In the genomic region with DNA sequence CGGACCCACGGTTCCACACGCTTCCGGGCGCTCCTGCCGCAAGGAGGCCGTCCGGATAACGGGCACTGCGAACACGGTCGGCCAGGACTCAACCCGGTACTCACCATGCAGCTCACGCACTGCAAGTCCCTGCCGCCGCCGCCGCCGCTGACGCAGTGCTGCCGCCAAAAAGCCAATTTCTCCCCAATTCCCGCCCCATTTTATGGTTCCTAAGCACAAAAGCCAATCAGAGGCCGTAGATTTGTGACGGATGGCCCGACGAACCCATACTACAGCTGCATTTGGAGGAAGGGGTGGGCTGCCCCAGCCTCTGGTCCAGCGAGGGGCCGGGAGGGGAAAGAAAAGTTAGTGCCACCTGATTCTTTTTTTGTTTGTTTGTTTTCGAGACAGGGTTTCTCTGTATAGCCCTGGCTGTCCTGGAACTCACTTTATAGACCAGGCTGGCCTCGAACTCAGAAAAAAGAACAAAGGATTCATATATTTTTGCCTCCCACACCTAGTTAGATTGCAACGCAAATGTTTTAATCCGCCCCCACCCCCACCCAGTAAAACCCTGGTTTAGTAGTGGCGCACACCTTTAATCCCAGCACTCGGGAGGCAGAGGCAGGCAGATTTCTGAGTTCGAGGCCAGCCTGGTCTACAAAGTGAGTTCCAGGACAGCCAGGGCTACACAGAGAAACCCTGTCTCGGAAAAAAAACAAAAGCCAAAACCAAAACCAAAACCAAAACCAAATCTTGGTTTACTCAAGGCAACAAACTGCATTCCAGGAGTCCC, we compare ENCODE assay signal across 8 mouse cellular contexts.
DNase-seq lines count a peak whose midpoint lies in the region; ATAC-seq and TF ChIP-seq lines count a peak whose summit lies in the region.

No protein-coding gene starts in this region.

- H3K9ac ChIP-seq in embryonic facial prominence, embryonic 14.5 days (ENCODE audit: low read depth, low read length) = peak overlapping the region; percentile 77
- peak overlapping the region; percentile 92 for H3K9ac ChIP-seq in heart, adult 2 months (ENCODE audit: low read depth, low read length)
- H3K9ac ChIP-seq in limb, embryonic 13.5 days = peak overlapping the region; percentile 72
- H3K9ac ChIP-seq in midbrain, embryonic 16.5 days (ENCODE audit: low read depth, low read length) = peak overlapping the region; percentile 65

- peak; percentile 95 for DNase-seq in 3T3-L1 (ENCODE audit: low read depth, low spot score)
- peak; percentile 64 to 79 for DNase-seq in adrenal gland, postnatal 4 days (ENCODE audit: low spot score in 2 of 2)
- DNase-seq in embryonic facial prominence, embryonic 14.5 days (ENCODE audit: low spot score) = peak; percentile 98
- DNase-seq in heart, adult 2 months = peak; percentile 90 to 93
- DNase-seq in kidney, adult 8-10 months = peak; percentile 84
- DNase-seq in spleen, postnatal 10 days (ENCODE audit: low spot score in 2 of 2) = peak; percentile 81 to 88

- peak; percentile 97 for ATAC-seq in embryonic facial prominence, embryonic 14.5 days (ENCODE audit: low read depth)
- ATAC-seq in limb, embryonic 13.5 days (ENCODE audit: low FRiP score, low read depth) = peak; percentile 96
- peak; percentile 97 for ATAC-seq in midbrain, embryonic 16.5 days

- 0 out of 2 replicates have a peak, but pooled peaks cover 5% of the 10 kb centered on the region for H3K4me1 ChIP-seq in embryonic facial prominence, embryonic 14.5 days (ENCODE audit: control insufficient read depth, insufficient read depth, low read length)
- peaks cover 5% of the 10 kb centered on the region for H3K4me1 ChIP-seq in heart, adult 2 months (ENCODE audit: control insufficient read depth, insufficient read depth, low read length)
- H3K4me1 ChIP-seq in limb, embryonic 13.5 days = peaks cover 20% of the 10 kb centered on the region
- H3K4me1 ChIP-seq in midbrain, embryonic 16.5 days (ENCODE audit: control insufficient read depth, insufficient read depth, low read length) = no peaks in the 10 kb centered on the region

- TF ChIP-seq POLR2A in heart, adult 2 months (IDR thresholded peaks at IDR 0.05; ENCODE audit: insufficient read depth, low read depth, low read length) = peak; percentile 59

- no peaks in the 10 kb centered on the region for H3K9me3 ChIP-seq in embryonic facial prominence, embryonic 14.5 days (ENCODE audit: control insufficient read depth, low read length)
- H3K9me3 ChIP-seq in limb, embryonic 13.5 days = no peaks in the 10 kb centered on the region
- H3K9me3 ChIP-seq in midbrain, embryonic 16.5 days (replicated peaks; ENCODE audit: control insufficient read depth, low read length, poor library complexity, severe bottlenecking) = no peaks in the 10 kb centered on the region

- intact Hi-C loops in heart, adult 2 months (cut with DNase I) = no loop called here

- 13% methylated on average over 36 of the region's 36 CpGs for WGBS in embryonic facial prominence, embryonic 14.5 days
- 9% methylated on average over 36 of the region's 36 CpGs for WGBS in heart, adult 2 months
- 10% methylated on average over 36 of the region's 36 CpGs for WGBS in limb, embryonic 13.5 days
- WGBS in midbrain, embryonic 16.5 days = 12% methylated on average over 36 of the region's 36 CpGs

- H3K79me2 ChIP-seq in heart, adult 2 months (replicated peaks; ENCODE audit: control insufficient read depth, insufficient read depth, low read length) = no peaks in the 10 kb centered on the region

- peak; percentile 31 for TF ChIP-seq CTCF in heart, adult 2 months (IDR thresholded peaks at IDR 0.05)

- peak overlapping the region; percentile 61 for H3K4me2 ChIP-seq in embryonic facial prominence, embryonic 14.5 days (ENCODE audit: low read depth, low read length)
- peak overlapping the region; percentile 66 for H3K4me2 ChIP-seq in limb, embryonic 13.5 days (replicated peaks)
- H3K4me2 ChIP-seq in midbrain, embryonic 16.5 days (ENCODE audit: low read length) = peak overlapping the region; percentile 89

- no peak for TF ChIP-seq EP300 in heart, adult 2 months (IDR thresholded peaks at IDR 0.05; ENCODE audit: insufficient read depth, low read depth, low read length)

- peak overlapping the region; percentile 61 for H3K4me3 ChIP-seq in embryonic facial prominence, embryonic 14.5 days (ENCODE audit: low read depth, low read length)
- H3K4me3 ChIP-seq in heart, adult 2 months = peak overlapping the region; percentile 72
- peak overlapping the region; percentile 64 for H3K4me3 ChIP-seq in limb, embryonic 13.5 days
- peak overlapping the region; percentile 56 for H3K4me3 ChIP-seq in midbrain, embryonic 16.5 days (ENCODE audit: low read depth, low read length)

- H3K27ac ChIP-seq in embryonic facial prominence, embryonic 14.5 days (replicated peaks; ENCODE audit: low read depth, low read length) = no peak overlapping the region
- peak overlapping the region; percentile 90 for H3K27ac ChIP-seq in heart, adult 2 months
- no peak overlapping the region for H3K27ac ChIP-seq in limb, embryonic 13.5 days
- H3K27ac ChIP-seq in midbrain, embryonic 16.5 days (ENCODE audit: low read length) = no peak overlapping the region

- H3K27me3 ChIP-seq in embryonic facial prominence, embryonic 14.5 days (replicated peaks; ENCODE audit: control insufficient read depth, insufficient read depth, low read length) = no peaks in the 10 kb centered on the region
- no peaks in the 10 kb centered on the region for H3K27me3 ChIP-seq in heart, adult 2 months (ENCODE audit: control insufficient read depth, insufficient read depth, low read length)
- no peaks in the 10 kb centered on the region for H3K27me3 ChIP-seq in limb, embryonic 13.5 days
- H3K27me3 ChIP-seq in midbrain, embryonic 16.5 days (ENCODE audit: control insufficient read depth, insufficient read depth, low read depth, low read length) = no peaks in the 10 kb centered on the region

- peaks cover 25% of the 10 kb centered on the region for H3K36me3 ChIP-seq in embryonic facial prominence, embryonic 14.5 days (ENCODE audit: control insufficient read depth, insufficient read depth, low read length)
- peaks cover 17% of the 10 kb centered on the region for H3K36me3 ChIP-seq in heart, adult 2 months (ENCODE audit: control insufficient read depth, insufficient read depth, low read length)
- peaks cover 27% of the 10 kb centered on the region for H3K36me3 ChIP-seq in limb, embryonic 13.5 days
- no peaks in the 10 kb centered on the region for H3K36me3 ChIP-seq in midbrain, embryonic 16.5 days (ENCODE audit: control insufficient read depth, insufficient read depth, low read length)
